Mouse (Mus musculus): ENCODE results near the gene Paqr7.

DNA sequence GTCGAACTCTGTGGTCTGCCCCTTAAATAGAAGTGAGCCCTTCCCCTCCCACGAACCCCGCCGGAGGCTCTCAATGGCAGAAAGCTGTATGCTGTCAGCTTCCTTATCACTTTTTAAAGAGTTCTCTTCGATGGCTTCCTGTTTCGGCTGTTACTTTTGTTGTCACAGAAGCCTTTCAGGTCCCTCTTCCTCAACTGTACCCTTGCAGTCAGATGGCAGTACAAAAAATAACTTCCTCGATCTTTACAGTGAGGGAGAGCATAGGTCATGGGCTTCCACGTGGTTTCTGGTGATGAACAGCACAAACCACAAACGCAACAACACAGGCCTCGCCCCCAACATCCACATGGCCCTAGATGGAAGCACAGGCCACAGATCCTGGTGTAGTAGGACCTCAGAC lies 36.2 kb upstream of the Paqr7 start:
- no peak for TF ChIP-seq POLR2A (IDR thresholded peaks at IDR 0.05; ENCODE audit: low read depth, low read length)
- no peak for TF ChIP-seq CTCF (IDR thresholded peaks at IDR 0.05; ENCODE audit: extremely low read depth, insufficient read depth, insufficient read length, insufficient replicate concordance)
